Mouse (Mus musculus): Measurements from ENCODE around the gene Usp3.

DNA sequence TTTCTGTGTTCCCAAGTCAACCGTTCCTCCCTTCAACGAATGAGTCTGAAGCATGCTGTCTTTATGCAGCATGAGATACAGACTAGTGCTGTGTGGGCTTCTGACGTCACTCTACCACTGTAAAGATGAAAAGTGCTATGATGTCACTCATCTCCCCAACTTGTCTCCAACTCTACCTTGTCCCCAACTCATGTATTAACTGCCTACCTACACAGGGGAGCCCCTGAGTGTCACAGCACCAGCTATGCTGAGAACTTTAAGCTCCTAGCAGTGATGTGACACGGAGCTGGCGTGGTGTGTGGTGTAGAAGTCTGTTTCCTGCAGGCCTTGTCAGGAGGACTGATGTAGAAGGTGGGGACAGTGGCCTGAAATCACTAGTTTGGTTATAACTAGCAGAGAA is 5.7 kb upstream of the Usp3 start:
- no peak for TF ChIP-seq CTCF (IDR thresholded peaks at IDR 0.05; ENCODE audit: control insufficient read depth, insufficient read depth, low read length)
- TF ChIP-seq POLR2A (IDR thresholded peaks at IDR 0.05; ENCODE audit: borderline replicate concordance, control insufficient read depth, low read depth, low read length), result no peak

Measured in bone marrow, adult 2 months (tissue).